Mouse (Mus musculus) MEL (cell line): ENCODE results near the gene Atpaf2.

Experiments
- CHD1 ChIP-seq: IDR thresholded peaks from 2 replicates; pipeline ENCODE4 v1.6.1; 2012; ENCODE audit warnings: low read depth, mild to moderate bottlenecking, inconsistent platforms, low read length, improper control_type of control experiment
- CTCF ChIP-seq, 3 experiments: IDR thresholded peaks in 2 of 3; conservative IDR thresholded peaks in 1 of 3; 2 replicates each; pipeline ENCODE4 v1.5.1; 2011 to 2012; ENCODE audit warnings: low read length in 3 of 3, low read depth in 2 of 3, mild to moderate bottlenecking in 2 of 3, improper control_type of control experiment in 1 of 3, inconsistent platforms in 1 of 3, mixed read lengths in 1 of 3, moderate library complexity in 1 of 3; ENCODE audit not compliant: control insufficient read depth in 1 of 3, insufficient read depth in 1 of 3, poor library complexity in 1 of 3, severe bottlenecking in 1 of 3
- ELF1 ChIP-seq: IDR thresholded peaks from 2 replicates; pipeline ENCODE4 v1.6.1; 2014; ENCODE audit warnings: low read depth, mild to moderate bottlenecking, inconsistent platforms, low read length, improper control_type of control experiment, moderate library complexity
- EP300 ChIP-seq, 2 experiments: IDR thresholded peaks; 2 replicates each; pipeline ENCODE4 v1.6.1; 2011; ENCODE audit warnings: improper control_type of control experiment in 2 of 2, low read length in 2 of 2, low read depth in 1 of 2, mild to moderate bottlenecking in 1 of 2
- HCFC1 ChIP-seq: IDR thresholded peaks from 2 replicates; pipeline ENCODE4 v1.6.1; 2012; ENCODE audit warnings: low read depth, mild to moderate bottlenecking, inconsistent platforms, low read length, improper control_type of control experiment, moderate library complexity
- MAFK ChIP-seq: IDR thresholded peaks from 2 replicates; pipeline ENCODE4 v1.6.1; 2011; ENCODE audit warnings: low read depth, mild to moderate bottlenecking, low read length, improper control_type of control experiment, borderline replicate concordance
- MAX ChIP-seq: IDR thresholded peaks from 2 replicates; pipeline ENCODE4 v1.6.1; 2011; ENCODE audit warnings: low read length, improper control_type of control experiment
- MAZ ChIP-seq: IDR thresholded peaks from 2 replicates; pipeline ENCODE4 v1.6.1; 2012; ENCODE audit warnings: low read depth, mild to moderate bottlenecking, inconsistent platforms, low read length, improper control_type of control experiment
- POLR2A ChIP-seq, 2 experiments: IDR thresholded peaks; 2 replicates each; pipeline ENCODE4 v1.6.1; 2011 to 2012; ENCODE audit warnings: low read length in 2 of 2, mild to moderate bottlenecking in 2 of 2, control low read depth in 1 of 2, improper control_type of control experiment in 1 of 2, low read depth in 1 of 2, moderate library complexity in 1 of 2; ENCODE audit not compliant: control insufficient read depth in 1 of 2, insufficient read depth in 1 of 2, poor library complexity in 1 of 2
- USF2 ChIP-seq, 2 experiments: IDR thresholded peaks; 2 replicates each; pipeline ENCODE4 v1.6.1; 2011 to 2012; ENCODE audit warnings: improper control_type of control experiment in 2 of 2, low read length in 2 of 2, borderline replicate concordance in 1 of 2, inconsistent platforms in 1 of 2, low read depth in 1 of 2, mild to moderate bottlenecking in 1 of 2; ENCODE audit not compliant: insufficient read depth in 1 of 2
- ZKSCAN1 ChIP-seq: IDR thresholded peaks from 2 replicates; pipeline ENCODE4 v1.6.1; 2012; ENCODE audit warnings: low read depth, mild to moderate bottlenecking, inconsistent platforms, low read length, improper control_type of control experiment, moderate library complexity
- ZMIZ1 ChIP-seq: IDR thresholded peaks from 2 replicates; pipeline ENCODE4 v1.6.1; 2012; ENCODE audit warnings: low read depth, mild to moderate bottlenecking, inconsistent platforms, low read length, improper control_type of control experiment, moderate library complexity

DNA sequence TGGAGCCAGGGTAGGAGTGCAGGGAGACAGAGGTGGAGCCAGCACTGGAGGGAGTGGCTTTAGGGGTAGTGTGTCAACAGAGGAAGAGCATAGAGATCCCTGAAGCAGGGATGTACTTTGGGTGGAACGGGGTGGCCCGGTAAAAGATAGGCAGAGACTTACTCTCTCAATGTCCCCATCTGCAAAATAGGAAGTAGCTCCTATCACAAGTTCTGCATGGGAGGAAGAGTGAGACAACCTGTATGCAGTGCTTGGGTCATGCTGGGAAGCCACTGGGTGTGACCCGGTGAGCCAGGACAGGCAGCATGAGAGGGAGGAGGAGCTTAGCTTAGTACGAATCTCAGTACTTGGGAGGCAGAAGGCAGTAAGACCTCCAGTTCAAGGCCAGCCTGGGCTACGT is 59.1 kb downstream of the Atpaf2 start:
- TF ChIP-seq EP300 (IDR thresholded peaks at IDR 0.05; ENCODE audit: low read depth in 1 of 2, low read length in 2 of 2) (no peak), MAFK (no peak), ZKSCAN1 (no peak), POLR2A (IDR thresholded peaks at IDR 0.05; ENCODE audit: control insufficient read depth in 1 of 2, insufficient read depth in 1 of 2, low read depth in 1 of 2, low read length in 2 of 2, poor library complexity in 1 of 2) (no peak), CTCF (IDR thresholded peaks at IDR 0.05 in 2 of 3, conservative IDR thresholded peaks at IDR 0.05 in 1 of 3; ENCODE audit: control insufficient read depth in 1 of 3, insufficient read depth in 1 of 3, low read depth in 2 of 3, low read length in 3 of 3, poor library complexity in 1 of 3, severe bottlenecking in 1 of 3) (no peak), MAX (no peak), ELF1 (0 out of 2 replicates have a peak, but pooled peaks have one; percentile 18), USF2 (IDR thresholded peaks at IDR 0.05; ENCODE audit: borderline replicate concordance in 1 of 2, insufficient read depth in 1 of 2, low read depth in 1 of 2, low read length in 2 of 2) (no peak), HCFC1 (no peak), CHD1 (no peak), ZMIZ1 (no peak), MAZ (no peak)
